In genomic region chr15:5915261-5915660, GRCm38 (mm10) we compare ENCODE assay signal across 8 mouse cellular contexts.
DNase-seq lines count a peak whose midpoint lies in the region.
"Had no signal": no experiment of that assay in that cellular context is flagged by ENCODE, and none has a peak within 500 bp of the region (broad histone marks: within the 10 kb centered on the region; RNA-seq: fewer than 3 reads in every experiment).

No protein-coding gene starts in this region.

- DNase-seq in kidney, adult 9 months, result peak; percentile 55
- no peak for DNase-seq in kidney, adult 11 months
- peak; percentile 42 for DNase-seq in CD4-positive helper T cell, adult 2 months (ENCODE audit: low read depth, low spot score)
- DNase-seq in ES-CJ7 (ENCODE audit: low read depth, low spot score), result peak; percentile 51
- peak; percentile 6 for DNase-seq in embryo, embryonic 9.5 days (ENCODE audit: extremely low spot score)
- peak; percentile 26 to 32 for DNase-seq in left cerebral cortex, postnatal 25 days (ENCODE audit: low spot score in 2 of 2)
- peak; percentile 70 for DNase-seq in splenic B cell, adult 2 months (ENCODE audit: low read depth, low spot score)

- intact Hi-C loops in left cerebral cortex, postnatal 25 days (cut with DNase I), result loop anchor here (1.0 kb wide), 1 partner anchor 679 kb away; no protein-coding TSS in a partner anchor

- no peaks in the 10 kb centered on the region for H3K27me3 ChIP-seq in splenic B cell, adult 2 months (ENCODE audit: control insufficient read depth, insufficient read depth, low read length, poor library complexity, severe bottlenecking)
- H3K27me3 ChIP-seq: limb, embryonic 15.5 days had no signal

- H3K36me3 ChIP-seq in splenic B cell, adult 2 months (ENCODE audit: control insufficient read depth, insufficient read depth, low read length, poor library complexity, severe bottlenecking), result no peaks in the 10 kb centered on the region
- H3K36me3 ChIP-seq: limb, embryonic 15.5 days had no signal
